Mouse (Mus musculus) midbrain, postnatal 0 days (tissue): ENCODE measurements around the gene Ramp3. TPM values are rescaled to one million over a fixed set of nuclear protein-coding genes. Genes with fewer than 3 reads are reported as not detected.

Experiments
- ATAC-seq: fragments of 200-750 bp; cut with Nextera tagmentation; 2 replicates; pipeline ENCODE4 v1.8.0; 2017; ENCODE audit warnings: moderate number of reproducible peaks, mild to moderate bottlenecking, moderate TSS enrichment, moderate library complexity; ENCODE audit not compliant: low FRiP score
- DNase-seq: peaks from one replicate; pipeline ENCODE4 v3.0.0-alpha.2; 2015; ENCODE audit warnings: low spot score
- H3K27ac ChIP-seq: fragments of 300-500 bp; sonication (generic); 2 replicates; pipeline ENCODE4 v1.5.1; 2014; ENCODE audit warnings: low read depth, mild to moderate bottlenecking, low read length, mixed read lengths
- H3K27me3 ChIP-seq: fragments of 300-500 bp; sonication (generic); 2 replicates; pipeline ENCODE4 v1.6.1; 2014; ENCODE audit warnings: low read length, control low read depth, mixed read lengths; ENCODE audit not compliant: insufficient read depth
- H3K36me3 ChIP-seq: fragments of 300-500 bp; sonication (generic); 2 replicates; pipeline ENCODE4 v1.6.1; 2014; ENCODE audit warnings: low read length, control low read depth, mixed read lengths; ENCODE audit not compliant: insufficient read depth
- H3K4me1 ChIP-seq: fragments of 300-500 bp; sonication (generic); 2 replicates; pipeline ENCODE4 v1.6.1; 2014; ENCODE audit warnings: mild to moderate bottlenecking, control low read depth, antibody characterized with exemption, low read length, mixed read lengths; ENCODE audit not compliant: insufficient read depth
- H3K4me2 ChIP-seq: fragments of 300-500 bp; sonication (generic); 2 replicates; pipeline ENCODE4 v1.6.1; 2014; ENCODE audit warnings: low read depth, mild to moderate bottlenecking, low read length, mixed read lengths; ENCODE audit not compliant: poor library complexity, severe bottlenecking
- H3K4me3 ChIP-seq: fragments of 300-500 bp; sonication (generic); 2 replicates; pipeline ENCODE4 v1.5.1; 2014; ENCODE audit warnings: low read depth, mild to moderate bottlenecking, low read length, moderate library complexity
- H3K9ac ChIP-seq: fragments of 300-500 bp; sonication (generic); replicated peaks from 2 replicates; pipeline ENCODE4 v1.6.1; 2014; ENCODE audit warnings: mild to moderate bottlenecking, low read length, moderate library complexity, mixed read lengths; ENCODE audit not compliant: poor library complexity, severe bottlenecking
- H3K9me3 ChIP-seq: fragments of 300-500 bp; sonication (generic); 2 replicates; pipeline ENCODE4 v1.6.1; 2016; ENCODE audit warnings: low read length, control low read depth
- CTCF ChIP-seq: IDR thresholded peaks from 2 replicates; pipeline ENCODE4 v1.5.1; 2016; ENCODE audit warnings: antibody characterized with exemption, mild to moderate bottlenecking
- WGBS: fragments of 180-500 bp; shearing (Covaris S2); extraction: QIAGEN DNeasy Blood & Tissue Kit; methylation state at CpG from one replicate; pipeline ENCODE4 v1.1.7; 2014; 5-methylcytosine and 5-hydroxymethylcytosine counted together
- polyA plus RNA-seq: library from polyadenylated mRNA; unstranded; fragments of >200 nt; fragmentation: Nextera tagmentation; extraction: Ambion mirVana; gene quantifications from 2 replicates; pipeline ENCODE4 v1.2.1, GENCODE M21; 2015
- total RNA-seq: library from RNA; depleted of rRNA; stranded (reverse); fragments of >200 nt; gene quantifications from 2 replicates; pipeline ENCODE4 v1.2.3, GENCODE M21; 2014

Gene Ramp3
- total and polyA plus RNA-seq, 2 experiments from 2014 or later = 14.8 to 25.0 TPM

GRCm38 (mm10) chr11:6688888-6689287 lies 30.6 kb downstream of the Ramp3 start:
- 57% methylated on average over 3 of the region's 3 CpGs for whole genome bisulfite sequencing
- no peak for TF ChIP-seq CTCF
- H3K27ac ChIP-seq = no peak overlapping the region
- no peaks in the 10 kb centered on the region for H3K9me3 ChIP-seq
- ATAC-seq (no peak), DNase-seq (no peak)
- H3K4me1 ChIP-seq = no peaks in the 10 kb centered on the region; the same call in 1 of the 2 replicates
- no peaks in the 10 kb centered on the region for H3K36me3 ChIP-seq
- no peak overlapping the region for H3K4me3 ChIP-seq
- no peak overlapping the region for H3K9ac ChIP-seq
- no peak overlapping the region for H3K4me2 ChIP-seq
- no peaks in the 10 kb centered on the region for H3K27me3 ChIP-seq

GRCm38 (mm10) chr11:6692341-6692740 lies 34.0 kb downstream of the Ramp3 start:
- DNase-seq = no peak
- no peak overlapping the region for H3K4me2 ChIP-seq
- no peak overlapping the region for H3K4me3 ChIP-seq
- TF ChIP-seq CTCF = no peak
- H3K27ac ChIP-seq = no peak overlapping the region
- WGBS = 56% methylated on average over 6 of the region's 6 CpGs
- no peaks in the 10 kb centered on the region; the same call in 1 of the 2 replicates for H3K4me1 ChIP-seq
- no peak overlapping the region for H3K9ac ChIP-seq
- H3K36me3 ChIP-seq = no peaks in the 10 kb centered on the region
- no peak for ATAC-seq
- no peaks in the 10 kb centered on the region for H3K27me3 ChIP-seq
- H3K9me3 ChIP-seq = no peaks in the 10 kb centered on the region

- Histone ChIP-seq H3K9ac (no peak overlapping the region), H3K27ac (no peak overlapping the region), H3K36me3 (no peaks in the 10 kb centered on the region), H3K4me1 (no peaks in the 10 kb centered on the region; the same call in 1 of the 2 replicates), H3K4me3 (no peak overlapping the region), H3K4me2 (no peak overlapping the region), H3K27me3 (no peaks in the 10 kb centered on the region), H3K9me3 (no peaks in the 10 kb centered on the region)
- no peak for DNase-seq
- WGBS = 96% methylated on average over 10 of the region's 10 CpGs
- no peak for TF ChIP-seq CTCF
- no peak; the same call in 1 of the 2 replicates for ATAC-seq
Observed at GRCm38 (mm10) chr11:6694114-6694513, 35.8 kb downstream of the Ramp3 start.

- DNase-seq (no peak), ATAC-seq (no peak)
- H3K36me3 ChIP-seq = no peaks in the 10 kb centered on the region
- no peaks in the 10 kb centered on the region for H3K9me3 ChIP-seq
- H3K27me3 ChIP-seq = no peaks in the 10 kb centered on the region
- H3K4me3 ChIP-seq = no peak overlapping the region
- TF ChIP-seq CTCF = no peak
- WGBS = 80% methylated on average over 12 of the region's 12 CpGs
- no peak overlapping the region for H3K4me2 ChIP-seq
- H3K4me1 ChIP-seq = no peaks in the 10 kb centered on the region
- no peak overlapping the region for H3K9ac ChIP-seq
- H3K27ac ChIP-seq = no peak overlapping the region
Observed at GRCm38 (mm10) chr11:6695176-6695575, 36.9 kb downstream of the Ramp3 start.

GRCm38 (mm10) chr11:6696551-6696950 lies 38.2 kb downstream of the Ramp3 start:
- Histone ChIP-seq H3K4me1 (no peaks in the 10 kb centered on the region), H3K27ac (no peak overlapping the region), H3K4me3 (no peak overlapping the region), H3K27me3 (no peaks in the 10 kb centered on the region), H3K9ac (no peak overlapping the region), H3K36me3 (no peaks in the 10 kb centered on the region), H3K9me3 (no peaks in the 10 kb centered on the region), H3K4me2 (no peak overlapping the region)
- no peak for DNase-seq
- 75% methylated on average over 8 of the region's 8 CpGs for WGBS
- no peak for ATAC-seq
- TF ChIP-seq CTCF = no peak

GRCm38 (mm10) chr11:6697751-6698150 lies 39.4 kb downstream of the Ramp3 start:
- no peaks in the 10 kb centered on the region for H3K27me3 ChIP-seq
- H3K9ac ChIP-seq = no peak overlapping the region
- no peak overlapping the region for H3K27ac ChIP-seq
- no peak for DNase-seq
- no peak overlapping the region for H3K4me2 ChIP-seq
- H3K4me1 ChIP-seq = no peaks in the 10 kb centered on the region
- ATAC-seq = no peak
- no peak for TF ChIP-seq CTCF
- H3K36me3 ChIP-seq = no peaks in the 10 kb centered on the region
- H3K9me3 ChIP-seq = no peaks in the 10 kb centered on the region
- 90% methylated on average over 10 of the region's 10 CpGs for WGBS
- H3K4me3 ChIP-seq = no peak overlapping the region
